Mouse (Mus musculus) ovary, postnatal 14 days (tissue): ENCODE measurements around the gene Agtr2.
"Not testable (repeated sequence)": the region's sequence is repeated elsewhere in the genome, so short reads cannot be mapped to it uniquely, and the experiment has no call there.

ENCODE experiments used
- DNase-seq: peaks from one replicate; pipeline ENCODE4 v3.0.0; 2022; ENCODE audit warnings: low spot score

Gene Agtr2

DNA sequence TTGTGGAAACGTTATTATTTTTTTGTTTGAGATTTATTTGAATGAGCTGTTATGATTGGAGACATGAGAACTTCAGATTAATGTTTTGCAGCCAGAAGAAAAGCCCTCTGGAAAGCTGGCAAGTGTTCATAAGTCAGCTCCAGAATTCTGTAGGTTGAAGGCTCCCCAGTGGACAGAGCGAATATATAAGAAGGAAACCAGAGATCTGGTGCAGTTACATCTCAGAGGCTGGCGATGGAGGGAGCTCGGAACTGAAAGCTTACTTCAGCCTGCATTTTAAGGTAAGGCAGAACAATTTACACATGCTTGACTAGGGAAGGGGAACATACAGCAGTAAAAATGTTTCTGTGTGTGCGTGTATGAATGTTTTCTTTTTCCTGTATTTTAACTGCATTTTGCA, at the start of gene Agtr2:
Agtr2 (plus strand) TSS at position 131 of the 400 bp plus-strand sequence.
- no peak for DNase-seq

DNA sequence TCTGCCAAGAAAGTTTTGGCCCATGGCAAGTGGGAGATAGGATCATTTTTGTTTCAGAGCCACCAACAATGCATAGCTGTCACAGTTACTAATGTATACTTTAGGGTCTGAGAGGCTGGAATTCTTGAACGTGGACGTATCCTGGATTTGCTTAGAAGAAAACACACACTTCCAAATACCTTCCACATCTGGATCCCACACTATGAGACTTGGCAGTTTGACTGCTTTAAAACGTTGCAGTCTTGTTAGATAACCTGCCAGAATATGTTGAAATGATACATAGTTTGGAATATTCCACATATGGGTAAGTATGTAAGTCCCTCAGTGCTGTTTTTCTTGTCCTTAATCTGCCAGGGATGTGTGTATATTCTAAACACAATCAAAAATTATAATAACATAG, 31.8 kb upstream of the Agtr2 start:
- DNase-seq = no peak

DNA sequence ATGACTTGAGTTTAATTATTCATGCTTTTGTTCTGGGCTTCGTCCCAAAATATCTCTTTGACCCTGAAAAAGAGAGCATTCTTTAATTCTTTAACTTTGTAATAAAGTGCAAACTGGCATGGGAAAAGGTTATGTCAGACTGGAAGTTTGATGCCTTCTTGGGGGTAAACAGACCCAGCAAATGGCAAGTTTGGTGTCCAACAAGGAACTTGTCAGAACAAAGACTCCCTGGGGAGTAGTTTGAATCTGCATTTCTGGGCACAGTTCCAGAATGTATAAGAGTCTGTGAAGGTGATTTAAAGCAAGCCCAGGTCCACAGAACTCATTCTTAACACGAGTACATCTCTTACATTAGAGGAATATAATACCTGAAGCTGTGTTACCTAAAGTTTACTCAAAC, 3.8 kb downstream of the Agtr2 start:
- DNase-seq = no peak

DNA sequence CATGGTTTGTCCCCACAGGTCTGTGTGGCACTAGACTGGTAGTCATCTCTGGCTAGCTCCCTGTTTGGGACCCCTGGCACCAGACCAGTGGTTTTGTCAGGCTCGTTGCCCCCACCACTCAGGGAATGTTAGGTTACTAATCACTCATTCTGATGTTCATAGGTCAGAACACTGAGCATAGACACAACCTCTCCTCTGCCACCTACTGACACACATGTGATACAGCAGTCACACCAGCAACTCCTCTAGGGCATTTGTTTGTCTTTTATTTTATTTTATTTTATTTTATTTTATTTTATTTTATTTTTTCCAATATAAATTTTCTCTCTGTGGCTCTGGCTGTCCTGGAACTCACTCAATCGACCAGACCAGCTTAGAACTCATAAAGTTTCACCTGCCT, 15.9 kb downstream of the Agtr2 start:
- no peak for DNase-seq

DNA sequence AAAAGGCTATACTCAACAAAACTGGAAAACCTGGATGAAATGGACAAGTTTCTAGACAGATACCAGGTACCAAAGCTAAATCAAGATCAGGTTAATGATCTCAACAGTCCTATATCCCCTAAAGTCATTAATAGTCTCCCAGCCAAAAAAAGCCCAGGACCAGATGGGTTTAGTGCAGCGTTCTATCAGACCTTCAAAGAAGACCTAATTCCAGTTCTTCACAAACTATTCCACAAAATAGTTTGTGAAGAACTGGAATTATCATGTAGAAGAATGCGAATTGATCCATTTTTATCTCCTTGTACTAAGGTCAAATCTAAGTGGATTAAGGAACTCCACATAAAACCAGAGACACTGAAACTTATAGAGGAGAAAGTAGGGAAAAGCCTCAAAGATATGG, 23.0 kb downstream of the Agtr2 start:
- not testable (repeated sequence) for DNase-seq

DNA sequence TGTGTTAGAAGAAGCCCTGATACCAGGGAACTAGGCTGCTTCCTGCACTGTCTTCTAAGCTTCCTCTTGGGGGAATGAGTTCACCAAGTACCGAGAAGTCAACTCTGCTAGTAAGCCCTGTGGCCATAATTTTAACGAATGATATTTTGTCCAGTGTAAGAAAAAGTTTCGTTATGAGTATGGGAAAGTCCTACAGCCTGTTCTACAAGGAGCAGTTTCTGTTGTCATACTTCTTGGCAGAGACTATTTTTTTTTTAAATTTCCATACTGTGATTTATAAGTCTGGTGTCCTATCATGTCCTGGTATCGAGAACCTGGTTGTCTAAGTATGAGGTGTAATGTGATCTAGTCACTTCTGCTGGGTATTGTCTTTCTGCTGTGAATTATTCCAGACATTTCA, 38.2 kb downstream of the Agtr2 start:
- no peak for DNase-seq
